10 mouse cellular contexts compared by ENCODE assay signal in the genomic region with DNA sequence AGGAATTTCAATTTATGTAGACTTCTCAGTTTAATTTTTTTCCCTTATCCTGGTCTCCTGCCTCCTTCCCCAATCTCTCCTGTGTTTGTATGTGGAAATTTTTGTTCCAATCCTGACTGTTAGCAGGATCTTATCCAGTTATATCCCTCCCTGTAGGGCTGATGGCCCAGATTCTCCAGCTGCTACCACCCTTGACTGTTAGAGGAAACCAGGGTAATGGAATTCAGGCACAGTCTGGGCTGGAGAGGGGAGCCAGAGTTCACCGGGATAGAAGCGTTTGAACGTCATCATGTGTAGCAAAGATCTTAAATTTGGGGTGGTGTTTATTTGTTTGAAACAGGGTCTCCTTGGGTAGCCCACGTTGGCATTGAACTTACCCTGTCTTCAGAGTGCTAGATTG. TPM values are rescaled to one million over a fixed set of nuclear protein-coding genes. Genes with fewer than 3 reads are reported as not detected.
A peak's percentile ranks its signal among the peaks of the same experiment; 100 is the strongest.
DNase-seq lines count a peak whose midpoint lies in the region; ATAC-seq and TF ChIP-seq lines count a peak whose summit lies in the region.
"Had no signal": no experiment of that assay in that cellular context is flagged by ENCODE, and none has a peak within 500 bp of the region (broad histone marks: within the 10 kb centered on the region; RNA-seq: fewer than 3 reads in every experiment).

No protein-coding gene starts in this region.

- DNase-seq in hindbrain, postnatal 0 days (ENCODE audit: low spot score): no peak
- DNase-seq in hindbrain, embryonic 10.5 days (ENCODE audit: low spot score): no peak
- peak; percentile 21 for DNase-seq in 3T3-L1 (ENCODE audit: low read depth, low spot score)
- peak; percentile 67 for DNase-seq in adipocyte (ENCODE audit: low spot score)
- peak; percentile 24 for DNase-seq in heart, postnatal 4 days
- no peak for DNase-seq in embryo, embryonic 9.5 days (ENCODE audit: extremely low spot score)
- no peak for DNase-seq in cerebellum, adult 8-10 months
- no peak for DNase-seq in left cerebral cortex, adult 18-20 months (ENCODE audit: low spot score in 2 of 2)
- DNase-seq: thymus, postnatal 36 days had no signal

- H3K27me3 ChIP-seq in hindbrain, postnatal 0 days (ENCODE audit: insufficient read depth, low read length): no peaks in the 10 kb centered on the region
- H3K27me3 ChIP-seq in hindbrain, embryonic 10.5 days (ENCODE audit: insufficient read depth, poor library complexity, severe bottlenecking): no peaks in the 10 kb centered on the region

- no peak overlapping the region for H3K9ac ChIP-seq in hindbrain, postnatal 0 days (replicated peaks; ENCODE audit: low read length)

- no peaks in the 10 kb centered on the region for H3K9me3 ChIP-seq in hindbrain, postnatal 0 days (ENCODE audit: low read length)
- no peaks in the 10 kb centered on the region for H3K9me3 ChIP-seq in hindbrain, embryonic 10.5 days
- H3K9me3 ChIP-seq: midbrain, embryonic 10.5 days had no signal

- peaks cover 5% of the 10 kb centered on the region for H3K4me1 ChIP-seq in hindbrain, postnatal 0 days (ENCODE audit: insufficient read depth, low read length)
- H3K4me1 ChIP-seq in hindbrain, embryonic 10.5 days (replicated peaks): peaks cover 50% of the 10 kb centered on the region

- peaks cover 30% of the 10 kb centered on the region; the same call in 1 of the 2 replicates for H3K36me3 ChIP-seq in hindbrain, postnatal 0 days (ENCODE audit: insufficient read depth, low read length)
- peaks cover 69% of the 10 kb centered on the region for H3K36me3 ChIP-seq in hindbrain, embryonic 10.5 days

- ATAC-seq in hindbrain, postnatal 0 days: no peak

- H3K4me2 ChIP-seq in hindbrain, postnatal 0 days (ENCODE audit: low read depth, low read length): no peak overlapping the region

- no peak for TF ChIP-seq CTCF in hindbrain, postnatal 0 days (IDR thresholded peaks at IDR 0.05; ENCODE audit: low read depth)

- 66% methylated on average over 4 of the region's 4 CpGs for WGBS in hindbrain, postnatal 0 days
- WGBS in hindbrain, embryonic 10.5 days: 86% methylated on average over 4 of the region's 4 CpGs

- H3K27ac ChIP-seq in hindbrain, postnatal 0 days: peak overlapping the region; percentile 49; the same call in 1 of the 2 replicates
- H3K27ac ChIP-seq in hindbrain, embryonic 10.5 days: no peak overlapping the region

- no peak overlapping the region for H3K4me3 ChIP-seq in hindbrain, postnatal 0 days (ENCODE audit: low read length)
- no peak overlapping the region for H3K4me3 ChIP-seq in hindbrain, embryonic 10.5 days
- H3K4me3 ChIP-seq: midbrain, embryonic 10.5 days had no signal

RNA-seq across cellular contexts. Expression of a gene that starts 12.3 kb away (rescaled TPM):
- 136 and 142 TPM in 2 replicates for total RNA-seq in hindbrain, postnatal 0 days (2014; rRNA removed)
- polyA plus RNA-seq in hindbrain, postnatal 0 days (2015; fragmentation: Nextera tagmentation; extraction: Ambion mirVana): 300 and 302 TPM in 2 replicates
- 541 and 592 TPM in 2 replicates for polyA plus RNA-seq in hindbrain, embryonic 10.5 days (2016; fragmentation: Nextera tagmentation; extraction: Ambion mirVana)
- total RNA-seq in heart, postnatal 4 days (2021): 100 to 1,000 TPM; 127 to 134 TPM
- 100 to 1,000 TPM; 183 to 206 TPM for total RNA-seq in left cerebral cortex, adult 18-20 months (2021)

RNA-seq across cellular contexts. Expression of a gene that starts 19.1 kb away (rescaled TPM):
- total RNA-seq in hindbrain, postnatal 0 days (2014; rRNA removed): 0.52 and 0.65 TPM in 2 replicates
- 0.11 TPM in 2 replicates for polyA plus RNA-seq in hindbrain, postnatal 0 days (2015; fragmentation: Nextera tagmentation; extraction: Ambion mirVana)
- 0.50 and 0.56 TPM in 2 replicates for polyA plus RNA-seq in hindbrain, embryonic 10.5 days (2016; fragmentation: Nextera tagmentation; extraction: Ambion mirVana)
- total RNA-seq in heart, postnatal 4 days (2021): under 1 TPM; 0.12 to 0.23 TPM
- under 1 TPM; 0.14 to 0.30 TPM for total RNA-seq in left cerebral cortex, adult 18-20 months (2021)

RNA-seq across cellular contexts. Expression of a gene that starts 32.4 kb away (rescaled TPM):
- total RNA-seq in hindbrain, postnatal 0 days (2014; rRNA removed): 83.1 and 102 TPM in 2 replicates
- polyA plus RNA-seq in hindbrain, postnatal 0 days (2015; fragmentation: Nextera tagmentation; extraction: Ambion mirVana): 109 and 113 TPM in 2 replicates
- 199 and 208 TPM in 2 replicates for polyA plus RNA-seq in hindbrain, embryonic 10.5 days (2016; fragmentation: Nextera tagmentation; extraction: Ambion mirVana)
- total RNA-seq in heart, postnatal 4 days (2021): 100 to 1,000 TPM; 160 to 164 TPM
- 100 to 1,000 TPM; 163 to 176 TPM for total RNA-seq in left cerebral cortex, adult 18-20 months (2021)

RNA-seq across cellular contexts. Expression of a gene that starts 33.4 kb away (rescaled TPM):
- 95.6 and 110 TPM in 2 replicates for total RNA-seq in hindbrain, postnatal 0 days (2014; rRNA removed)
- 228 and 254 TPM in 2 replicates for polyA plus RNA-seq in hindbrain, postnatal 0 days (2015; fragmentation: Nextera tagmentation; extraction: Ambion mirVana)
- polyA plus RNA-seq in hindbrain, embryonic 10.5 days (2016; fragmentation: Nextera tagmentation; extraction: Ambion mirVana): 219 and 222 TPM in 2 replicates
- 10 to 100 TPM; 56.4 to 66.5 TPM for total RNA-seq in heart, postnatal 4 days (2021)
- 100 to 1,000 TPM; 101 to 108 TPM for total RNA-seq in left cerebral cortex, adult 18-20 months (2021)

Comparison
In these comparisons a context has a peak if more than half of its experiments do, and no peak if none do; other contexts are left out.
1. DNase-seq: peak in 3T3-L1 (single experiment), adipocyte (single experiment) and heart, postnatal 4 days (single experiment); none in hindbrain, postnatal 0 days (single experiment), hindbrain, embryonic 10.5 days (single experiment), embryo, embryonic 9.5 days (single experiment), cerebellum, adult 8-10 months (single experiment) and left cerebral cortex, adult 18-20 months (0 of 2).